Mouse (Mus musculus): ENCODE measurements around the gene Arl4d. TPM values are rescaled to one million over a fixed set of nuclear protein-coding genes. Genes with fewer than 3 reads are reported as not detected.
"Not testable (repeated sequence)": the region's sequence is repeated elsewhere in the genome, so short reads cannot be mapped to it uniquely, and the experiment has no call there.

Arl4d gene
- total RNA-seq, 2 experiments from 2014 or later: 16.8 to 32.1 TPM

GRCm38 (mm10) chr11:101645411-101646282 is 19.7 kb upstream of the Arl4d start:
- peak; percentile 44 to 75 for DNase-seq (ENCODE audit: low spot score in 2 of 2)

- DNase-seq (ENCODE audit: low spot score in 2 of 2): not testable (repeated sequence)
Observed at GRCm38 (mm10) chr11:101646283-101646794, 19.0 kb upstream of the Arl4d start.

- not testable (repeated sequence) for DNase-seq (ENCODE audit: low spot score in 2 of 2)
Observed at GRCm38 (mm10) chr11:101647093-101647492, 18.2 kb upstream of the Arl4d start.

- no peak for DNase-seq (ENCODE audit: low spot score in 2 of 2)
Observed at GRCm38 (mm10) chr11:101656356-101656755, 9.0 kb upstream of the Arl4d start.

- no peak for DNase-seq (ENCODE audit: low spot score in 2 of 2)
Observed at GRCm38 (mm10) chr11:101657528-101657885, 7.8 kb upstream of the Arl4d start.

- peak; percentile 76 to 90 for DNase-seq (ENCODE audit: low spot score in 2 of 2)
Observed at GRCm38 (mm10) chr11:101657886-101658750, 7.2 kb upstream of the Arl4d start.

GRCm38 (mm10) chr11:101658751-101659558 is 6.4 kb upstream of the Arl4d start:
- DNase-seq (ENCODE audit: low spot score in 2 of 2): peak in 1 of 2 experiments; percentile 78

DNA sequence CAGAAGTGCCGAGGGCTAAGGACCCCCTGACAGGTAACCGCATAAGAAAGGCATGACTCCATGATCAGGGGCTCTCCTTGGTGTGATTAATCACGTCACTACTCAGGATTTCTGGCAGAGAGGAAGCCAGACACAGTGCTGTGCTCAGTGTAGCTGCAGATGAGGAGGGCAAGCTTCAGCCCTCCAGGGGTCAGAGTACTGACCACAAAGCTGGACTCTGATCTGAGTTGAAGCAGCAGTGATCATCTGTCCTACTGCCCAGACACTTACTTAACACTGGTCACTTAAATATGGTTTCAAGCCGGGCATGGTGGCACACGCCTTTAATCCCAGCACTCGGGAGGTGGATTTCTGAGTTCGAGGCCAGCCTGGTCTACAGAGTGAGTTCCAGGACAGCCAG is 4.2 kb upstream of the Arl4d start:
- no peak for DNase-seq (ENCODE audit: low spot score in 2 of 2)

GRCm38 (mm10) chr11:101661786-101662185 is 3.6 kb upstream of the Arl4d start:
- no peak for DNase-seq (ENCODE audit: low spot score in 2 of 2)

DNA sequence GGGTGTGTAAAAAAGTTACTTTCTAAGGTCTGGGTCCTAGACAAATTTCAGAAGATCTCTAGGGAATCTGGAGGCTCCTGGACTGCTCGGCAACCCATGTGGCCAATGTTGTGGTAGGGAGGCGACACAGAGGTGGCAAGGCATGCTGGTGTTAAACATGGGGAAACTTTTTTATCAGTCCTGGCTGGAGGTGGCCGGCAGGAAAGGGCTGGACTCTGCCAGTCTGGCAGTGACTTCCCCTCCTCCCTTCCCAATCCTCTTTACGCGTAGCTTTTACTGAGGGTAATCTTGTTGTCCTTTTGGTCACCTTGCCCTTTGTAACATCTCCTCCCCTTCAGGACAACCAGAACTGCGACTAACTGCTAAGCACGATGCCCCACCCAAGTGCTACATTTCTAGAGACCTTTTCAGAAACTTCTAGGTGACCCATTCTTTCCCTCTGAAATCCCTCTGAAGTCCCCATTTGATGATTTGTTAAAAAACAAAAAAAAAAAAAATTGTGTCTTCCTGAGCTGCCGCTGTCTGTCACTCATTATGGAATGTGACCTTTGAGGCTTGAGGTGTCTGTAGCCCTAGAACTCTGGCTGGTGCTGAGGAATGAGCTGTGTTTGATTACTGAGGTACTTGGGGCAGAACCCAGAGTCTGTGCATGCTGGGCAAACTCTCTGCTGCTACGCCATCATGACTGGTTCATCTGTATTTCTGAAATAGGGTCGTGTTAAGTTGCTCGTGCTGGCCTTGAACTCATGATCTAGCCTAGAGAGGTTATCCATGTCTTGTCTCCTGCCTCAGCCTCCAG is 1.9 kb upstream of the Arl4d start:
- DNase-seq (ENCODE audit: low spot score in 2 of 2): no peak

- no peak for DNase-seq (ENCODE audit: low spot score in 2 of 2)
Observed at GRCm38 (mm10) chr11:101665636-101665992, 273 bp downstream of the Arl4d start.

- DNase-seq (ENCODE audit: low spot score in 2 of 2): no peak
Observed at GRCm38 (mm10) chr11:101666626-101667345, 1.4 kb downstream of the Arl4d start.

DNA sequence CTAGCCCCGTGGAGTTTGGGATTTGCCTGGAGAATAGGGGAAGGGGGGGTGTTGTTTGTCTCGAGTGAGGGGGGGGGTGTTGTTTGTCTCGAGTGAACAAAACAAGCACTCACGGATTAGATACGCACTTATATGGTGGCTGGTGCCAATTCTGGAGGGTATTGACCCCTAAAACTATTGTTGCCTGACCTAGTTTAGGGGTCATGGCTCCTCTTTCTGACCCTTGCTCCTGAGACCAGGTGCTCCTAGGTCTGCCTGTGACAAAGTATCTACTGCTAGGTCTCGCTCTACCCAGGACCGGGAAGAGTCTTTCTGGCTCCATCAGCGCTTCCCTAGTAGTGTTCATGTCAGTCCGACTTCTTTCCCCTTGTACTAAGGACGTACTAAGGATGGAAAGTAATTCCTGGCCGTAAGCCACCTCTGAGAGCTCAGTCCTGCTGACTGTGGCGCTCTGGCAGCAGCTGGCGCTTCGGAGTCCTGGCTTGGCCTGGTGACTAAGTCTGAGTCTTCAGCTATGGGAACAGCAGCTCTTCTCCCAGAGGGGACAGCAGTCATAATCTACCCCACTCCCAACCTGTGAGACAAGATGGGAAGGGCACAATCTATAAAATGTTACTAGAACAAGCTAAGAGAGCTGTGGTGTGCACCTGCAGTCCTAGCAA is 2.7 kb downstream of the Arl4d start:
- DNase-seq (ENCODE audit: low spot score in 2 of 2): no peak

DNA sequence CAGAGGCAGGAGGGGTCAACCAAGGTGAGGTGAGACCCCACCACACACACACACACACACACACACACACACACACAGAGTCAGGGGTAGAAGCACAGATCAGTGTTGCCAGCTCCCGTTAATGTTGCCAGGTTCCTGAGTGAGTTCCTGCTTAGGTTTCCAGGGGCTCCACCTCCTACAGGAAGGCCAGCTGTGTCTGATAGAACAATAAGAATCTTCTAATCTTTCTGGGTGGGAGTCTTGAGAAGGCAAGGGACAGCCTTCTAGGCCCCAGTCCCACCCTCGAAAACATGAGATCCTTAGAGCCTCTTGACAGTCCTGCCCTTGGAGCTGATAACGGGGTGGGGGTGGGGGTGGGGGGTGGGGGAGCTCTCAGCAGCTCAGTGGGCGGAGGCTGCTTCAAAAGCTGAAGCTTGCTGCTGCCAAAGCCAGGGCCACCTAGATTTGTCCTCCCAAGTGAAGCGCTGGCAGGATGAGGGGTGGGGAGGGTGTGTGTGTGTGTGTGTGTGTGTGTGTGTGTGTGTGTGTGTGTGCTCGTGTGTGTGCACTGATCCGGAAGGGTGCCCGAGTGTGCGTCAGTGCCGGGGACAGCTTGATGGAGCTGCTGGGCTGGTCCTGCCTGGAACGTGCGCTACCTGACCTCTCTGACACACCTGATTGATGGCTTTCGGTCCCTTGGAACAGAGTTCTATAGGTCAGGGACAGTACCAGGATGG is 3.4 kb downstream of the Arl4d start:
- DNase-seq (ENCODE audit: low spot score in 2 of 2): no peak

DNA sequence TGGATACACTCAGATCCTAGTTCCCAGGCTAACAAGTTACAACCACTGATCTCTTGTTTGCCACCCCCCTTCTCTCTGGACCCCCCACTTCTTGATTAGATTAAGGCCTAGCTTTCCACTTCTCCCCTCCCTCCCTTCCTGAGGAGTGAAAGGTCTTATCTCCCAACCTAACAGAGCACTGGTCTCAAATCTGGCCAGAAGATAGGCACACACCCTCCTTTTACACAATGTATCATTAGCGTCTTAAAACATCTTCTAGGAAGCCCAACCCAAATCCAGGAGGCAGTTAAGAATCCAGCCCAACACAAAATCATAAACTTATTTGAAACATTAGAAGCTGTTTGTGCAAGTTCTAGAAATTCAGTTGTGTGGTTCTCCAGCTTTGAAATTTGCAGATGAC is 5.0 kb downstream of the Arl4d start:
- no peak for DNase-seq (ENCODE audit: low spot score in 2 of 2)

GRCm38 (mm10) chr11:101671255-101671654 is 5.9 kb downstream of the Arl4d start:
- DNase-seq (ENCODE audit: low spot score in 2 of 2): no peak

- peak; percentile 59 to 79 for DNase-seq (ENCODE audit: low spot score in 2 of 2)
Observed at GRCm38 (mm10) chr11:101673010-101673642, 7.8 kb downstream of the Arl4d start.

DNA sequence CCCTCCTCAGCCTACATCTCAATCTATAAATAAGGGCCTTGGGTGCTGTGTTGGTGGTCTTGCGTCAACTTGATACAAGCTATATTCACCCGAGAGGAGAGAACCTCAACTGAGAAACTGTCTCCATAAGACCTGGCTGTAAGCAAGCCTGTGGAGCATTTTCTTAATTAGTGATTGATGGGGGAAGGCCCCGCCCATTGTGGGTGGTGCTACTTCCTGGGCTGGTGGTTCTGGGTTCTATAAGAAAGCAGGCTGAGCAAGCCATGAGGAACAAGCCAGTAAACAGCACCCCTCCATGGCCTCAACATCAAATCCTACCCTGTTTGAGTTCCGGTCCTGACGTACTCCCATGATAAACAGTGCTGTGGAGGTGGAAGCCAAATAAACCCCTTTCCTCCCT is 8.8 kb downstream of the Arl4d start:
- DNase-seq (ENCODE audit: low spot score in 2 of 2): no peak
